Mouse (Mus musculus): Measurements from ENCODE around the gene Sh3kbp1.

Sh3kbp1 gene

DNA sequence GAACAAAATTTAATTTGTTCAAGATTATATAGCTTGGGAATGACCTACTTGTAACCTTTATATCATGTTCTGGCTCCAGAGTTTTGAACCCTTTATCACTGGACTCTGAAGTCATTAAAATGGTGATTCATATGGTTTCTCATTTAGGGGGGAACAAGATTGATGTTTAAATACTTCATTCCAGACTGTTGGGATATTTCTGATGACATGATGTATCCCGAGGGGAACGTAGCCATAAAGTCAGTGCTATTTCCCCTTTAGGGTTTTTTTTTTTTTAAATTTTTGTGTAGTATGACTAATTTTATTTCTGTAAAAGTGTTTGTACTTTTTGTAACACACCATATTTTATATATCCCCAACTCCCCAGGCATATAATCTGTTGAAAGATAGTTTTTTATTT is 212.7 kb downstream of the Sh3kbp1 start:
- DNase-seq: no peak

DNA sequence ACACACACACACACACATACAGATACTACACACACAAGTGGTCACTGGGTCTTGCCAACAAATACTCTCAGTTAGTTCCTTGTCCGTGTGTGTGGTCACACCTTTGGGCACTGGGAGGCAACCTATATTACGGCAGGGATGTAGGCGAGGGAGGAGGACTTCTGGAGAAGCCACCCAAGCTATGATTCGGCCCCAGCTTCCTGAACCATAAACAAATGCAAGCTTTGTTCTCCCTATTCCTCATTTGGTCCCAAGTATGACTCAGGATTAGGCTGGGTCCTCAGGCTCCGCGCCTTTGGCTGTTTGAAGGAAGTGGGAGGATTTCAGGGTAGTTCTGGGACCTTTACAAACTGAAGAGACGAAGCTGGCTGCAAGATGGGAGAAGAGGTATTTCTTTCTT is 213.2 kb downstream of the Sh3kbp1 start:
- DNase-seq: no peak

DNA sequence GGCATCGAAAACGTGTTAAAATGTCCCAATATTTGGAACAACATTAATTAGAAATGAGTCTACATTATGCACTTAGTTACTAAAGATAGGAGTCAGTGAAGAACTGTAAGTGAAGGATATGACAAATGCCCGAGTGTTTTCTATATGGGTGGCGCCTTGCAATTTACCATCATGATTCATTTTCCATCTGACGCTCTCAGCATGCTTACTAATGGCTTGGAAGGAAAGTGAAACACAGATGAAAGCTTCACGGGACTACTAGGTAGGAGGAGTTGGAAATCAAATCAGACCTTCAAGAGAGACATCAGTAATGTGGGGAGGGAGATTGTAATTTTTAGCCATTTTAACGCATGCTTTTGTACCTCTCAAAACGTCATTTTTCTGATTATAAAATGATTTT is 223.7 kb downstream of the Sh3kbp1 start:
- DNase-seq: no peak

DNA sequence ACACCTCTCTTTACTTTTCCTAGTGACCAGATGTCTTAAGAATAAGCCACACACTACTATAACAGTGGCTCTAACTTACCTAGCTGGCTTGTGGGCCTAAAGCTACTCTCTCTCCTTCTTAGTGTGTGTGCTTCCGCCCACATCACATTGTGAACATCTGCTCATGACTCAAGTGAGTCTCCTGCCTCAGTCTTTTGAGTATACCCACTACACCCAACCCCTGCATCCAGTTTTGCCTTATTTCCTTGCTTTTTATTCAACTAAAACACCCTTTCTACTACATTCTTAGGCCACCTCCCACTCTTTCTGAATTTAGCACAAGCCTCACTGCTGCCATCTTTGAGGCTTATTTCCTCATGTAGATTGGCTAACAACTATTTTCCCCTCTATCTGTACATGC is 229.8 kb downstream of the Sh3kbp1 start:
- DNase-seq: no peak

DNA sequence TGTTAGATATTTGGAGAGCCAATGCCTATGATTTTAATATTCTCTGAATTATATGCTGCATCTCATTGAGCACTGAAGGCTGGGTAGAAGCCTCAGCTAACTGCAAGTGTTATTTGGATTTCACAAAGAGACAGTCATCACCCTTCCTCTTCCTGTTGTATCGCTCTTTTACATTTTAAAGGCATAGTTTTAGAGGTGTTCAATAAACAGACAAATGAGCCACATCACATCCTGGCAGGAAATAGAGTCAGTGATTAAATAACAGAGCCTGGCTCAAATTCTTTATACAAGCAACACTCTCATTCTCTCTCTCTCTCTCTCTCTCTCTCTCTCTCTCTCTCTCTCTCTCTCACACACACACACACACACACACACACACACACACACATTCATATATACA is 231.1 kb downstream of the Sh3kbp1 start:
- no peak for DNase-seq

DNA sequence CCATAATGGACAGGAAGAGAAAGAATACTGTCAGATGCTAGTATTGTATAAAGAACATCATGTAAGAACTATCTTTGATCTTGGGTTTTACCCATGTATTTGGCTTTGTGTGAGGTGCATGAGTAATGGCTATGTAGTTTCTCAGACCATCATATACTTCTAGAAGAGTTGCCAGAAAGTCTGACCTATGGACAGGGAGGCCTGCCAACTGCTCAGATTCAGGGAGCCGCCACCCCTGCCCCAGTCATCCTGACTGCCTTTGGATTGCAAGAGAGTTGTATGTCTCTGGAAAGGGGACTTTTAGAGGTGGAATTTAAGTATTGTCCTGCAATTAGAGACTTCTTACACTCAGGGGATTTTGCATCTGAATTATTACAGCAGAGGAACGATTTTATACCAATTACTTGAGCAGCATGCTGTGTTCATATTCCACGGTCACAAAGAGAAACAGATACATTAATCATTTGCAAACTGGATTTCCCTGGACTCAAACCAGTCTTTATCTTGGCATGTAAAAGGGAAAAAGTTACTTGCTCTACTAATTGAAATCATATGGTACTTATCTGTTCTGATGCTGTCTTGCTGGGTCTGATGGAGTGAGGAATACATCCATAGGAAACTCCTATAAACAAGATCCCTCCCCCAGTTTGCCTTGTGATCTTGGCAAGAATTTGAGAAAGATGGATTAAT is 233.9 kb downstream of the Sh3kbp1 start:
- no peak for DNase-seq

DNA sequence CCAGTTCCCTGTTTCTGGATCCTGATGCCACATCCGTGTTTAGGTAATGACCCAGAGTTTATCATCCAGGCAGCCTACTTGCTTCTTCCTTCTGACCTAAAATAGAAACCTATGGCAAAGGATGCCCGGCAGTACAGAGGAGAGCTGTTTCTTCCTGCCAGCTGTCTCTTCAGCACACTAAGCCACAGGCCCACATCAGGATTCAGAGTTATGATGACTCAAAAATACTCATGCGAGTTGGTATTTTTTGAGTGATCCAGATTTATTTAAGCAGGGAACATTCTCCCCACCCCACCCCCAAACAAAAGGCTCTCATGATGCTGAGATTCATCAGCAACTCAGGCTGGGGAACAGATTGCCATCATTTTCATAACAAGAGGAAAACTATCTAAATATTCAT is 240.6 kb downstream of the Sh3kbp1 start:
- no peak for DNase-seq

DNA sequence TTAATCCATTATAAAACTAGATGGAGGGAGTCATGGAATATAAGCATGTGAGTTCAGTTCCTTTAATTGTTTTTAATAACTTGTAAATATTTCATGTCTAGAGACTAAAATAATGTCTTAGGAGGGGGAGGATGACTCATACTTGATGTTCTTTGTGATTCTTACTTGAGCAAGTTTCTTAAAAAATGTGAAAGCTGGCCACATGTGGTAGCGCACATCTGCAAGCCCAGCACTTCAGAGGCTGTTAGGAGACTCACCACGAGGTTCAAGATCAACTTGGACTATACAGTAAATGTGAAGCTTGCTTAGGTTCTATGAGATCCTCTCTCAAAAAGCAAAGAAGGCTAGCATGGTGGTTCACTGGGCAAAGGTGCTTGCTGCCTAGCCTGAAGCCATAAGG is 245.4 kb downstream of the Sh3kbp1 start:
- no peak for DNase-seq

DNA sequence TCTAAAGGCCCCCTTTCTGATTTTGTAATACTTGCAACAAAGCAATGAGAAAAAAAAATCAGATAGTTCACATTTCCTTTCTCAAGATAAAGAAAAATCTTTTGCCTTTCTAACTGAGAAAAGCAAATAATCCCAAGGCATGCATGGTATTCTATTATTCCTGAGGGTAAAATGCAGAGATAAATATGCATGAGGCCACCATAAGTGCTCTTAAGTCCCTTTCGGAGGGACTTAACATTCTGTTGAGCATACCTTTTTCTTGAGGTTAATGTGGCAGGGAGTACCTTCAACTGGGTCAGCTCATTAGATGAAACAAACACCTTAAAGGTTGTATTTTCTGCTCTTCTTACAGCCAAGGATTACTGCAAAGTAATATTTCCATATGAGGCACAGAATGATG is 250.7 kb downstream of the Sh3kbp1 start:
- no peak for DNase-seq

DNA sequence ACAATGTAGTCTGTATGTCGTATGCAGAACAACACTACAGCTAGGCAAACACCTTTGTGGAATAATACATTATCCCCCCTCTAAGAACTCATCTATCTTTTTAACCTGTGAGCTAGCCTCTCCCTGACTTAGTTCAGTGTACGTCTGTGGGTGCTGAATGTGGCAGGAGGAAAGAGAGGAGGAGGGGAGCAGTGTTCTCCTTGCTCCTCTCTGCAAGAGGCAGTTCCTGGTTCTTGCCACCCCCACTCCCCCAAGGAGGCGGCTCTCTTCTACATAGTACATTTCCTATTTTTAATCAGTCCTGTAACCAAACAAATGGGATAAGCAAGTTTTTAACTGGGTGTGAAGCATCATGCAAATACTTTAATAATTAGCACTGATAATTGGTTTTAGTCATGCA is 252.4 kb downstream of the Sh3kbp1 start:
- DNase-seq: no peak

DNA sequence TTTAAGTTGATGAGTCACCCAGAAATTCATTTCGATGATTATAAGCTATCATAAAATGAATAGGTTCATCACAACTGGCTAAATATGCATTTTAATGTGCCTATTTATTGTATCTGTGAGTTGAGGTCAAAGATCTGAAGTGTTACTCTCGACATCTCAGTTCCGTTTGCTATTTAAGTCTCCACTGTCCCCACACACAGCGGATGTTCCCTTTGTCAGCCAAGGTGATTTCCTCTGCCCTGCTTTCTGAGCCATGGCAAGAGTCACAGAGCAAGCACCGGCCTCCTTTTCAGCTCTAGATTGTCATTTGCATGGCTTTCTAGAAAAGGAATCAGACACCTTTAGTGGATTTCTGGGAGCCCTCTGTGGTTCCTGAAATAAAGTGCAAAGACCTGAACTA is 254.5 kb downstream of the Sh3kbp1 start:
- no peak for DNase-seq

DNA sequence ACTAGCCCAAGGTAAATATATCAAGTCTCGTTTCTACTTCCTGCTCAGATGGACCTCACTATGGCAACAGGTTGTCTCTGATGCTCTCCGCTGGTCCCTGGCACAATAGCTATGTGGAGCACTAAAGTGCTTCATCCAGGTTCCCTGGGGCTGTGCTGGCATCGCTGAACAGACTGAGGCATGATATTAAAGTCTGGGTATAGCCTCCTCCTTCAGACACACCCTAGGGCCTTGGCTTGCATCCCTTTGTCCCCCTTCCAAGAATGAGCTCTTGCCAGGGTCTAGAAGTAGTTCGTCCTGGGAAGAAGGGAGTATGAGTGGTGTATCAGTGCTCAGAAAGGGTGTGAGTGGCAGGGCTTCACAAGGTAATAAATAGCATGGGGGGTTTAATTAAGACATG is 269.5 kb downstream of the Sh3kbp1 start:
- DNase-seq: no peak

DNA sequence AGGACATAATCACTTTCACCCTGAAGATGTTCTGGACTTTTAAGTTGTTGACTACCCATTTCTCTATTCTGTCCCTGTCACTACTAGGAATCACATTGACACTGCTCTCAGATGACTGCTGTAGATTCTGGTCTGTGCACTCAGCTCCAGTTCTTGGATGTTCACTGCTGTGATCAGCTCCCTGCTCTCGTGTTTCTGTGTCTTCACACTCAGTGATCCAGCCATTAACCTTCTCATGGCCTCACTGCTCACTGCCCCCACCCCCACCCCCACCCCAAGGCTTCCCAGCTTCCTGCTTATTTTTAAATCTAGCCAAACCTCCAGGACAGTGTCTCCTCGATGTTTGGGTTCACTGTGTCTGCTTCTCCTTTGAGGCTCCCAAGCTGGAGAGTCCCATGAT is 271.0 kb downstream of the Sh3kbp1 start:
- no peak for DNase-seq

DNA sequence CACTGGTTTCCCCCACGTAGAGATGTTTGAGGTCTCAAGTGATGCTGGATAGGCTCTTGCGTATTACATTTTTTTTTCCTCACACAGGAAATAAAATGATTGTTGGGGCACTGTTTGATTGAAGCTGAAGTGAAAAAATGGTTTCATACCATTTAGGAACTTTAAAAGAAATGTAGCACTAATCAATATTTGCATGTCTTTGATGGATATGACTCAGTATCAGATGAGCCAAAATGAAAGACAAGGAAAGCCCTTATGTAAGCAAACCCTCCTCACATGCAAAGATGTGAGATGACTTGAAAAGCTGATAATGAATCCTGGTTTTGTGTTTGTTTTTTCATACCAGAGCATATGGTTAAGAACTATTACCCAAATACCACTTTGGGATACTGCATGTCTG is 272.0 kb downstream of the Sh3kbp1 start:
- DNase-seq: no peak

DNA sequence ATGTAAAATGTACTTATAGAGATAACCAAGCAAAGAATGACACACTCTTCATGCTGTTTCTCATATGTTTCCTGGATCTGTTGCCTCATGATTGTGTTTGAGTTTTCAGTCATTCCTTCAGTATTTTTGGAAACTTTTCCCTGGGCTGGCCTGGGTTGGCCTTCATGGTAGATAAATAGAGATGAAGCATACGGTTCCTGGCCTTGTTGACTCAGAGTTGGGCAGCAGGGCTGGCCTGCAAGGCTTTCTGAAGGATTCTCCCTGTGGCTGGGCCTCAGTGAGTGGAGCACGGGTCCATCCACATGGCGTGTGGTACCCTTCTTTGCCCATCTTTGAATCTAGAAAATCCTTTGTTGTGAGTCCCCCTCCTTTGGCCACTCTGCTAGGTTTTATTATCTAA is 276.3 kb downstream of the Sh3kbp1 start:
- DNase-seq: no peak

DNA sequence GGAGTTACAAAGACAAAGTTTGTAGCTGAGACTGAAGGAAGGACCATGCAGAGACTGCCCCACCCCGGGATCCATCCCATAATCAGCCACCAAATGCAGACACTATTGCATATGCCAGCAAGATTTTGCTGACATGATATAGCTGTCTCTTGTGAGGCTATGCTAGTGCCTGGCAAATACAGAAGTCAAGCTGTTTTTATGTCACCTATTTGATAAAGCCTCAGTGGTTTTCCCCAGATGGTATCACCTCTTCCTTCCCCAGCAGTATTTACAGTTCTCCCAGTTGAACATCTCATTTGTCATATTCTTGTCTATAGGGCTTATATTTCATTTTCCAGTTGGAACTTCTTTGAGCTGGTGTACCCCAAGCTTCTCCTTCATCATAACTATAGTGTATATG is 280.6 kb downstream of the Sh3kbp1 start:
- no peak for DNase-seq

DNA sequence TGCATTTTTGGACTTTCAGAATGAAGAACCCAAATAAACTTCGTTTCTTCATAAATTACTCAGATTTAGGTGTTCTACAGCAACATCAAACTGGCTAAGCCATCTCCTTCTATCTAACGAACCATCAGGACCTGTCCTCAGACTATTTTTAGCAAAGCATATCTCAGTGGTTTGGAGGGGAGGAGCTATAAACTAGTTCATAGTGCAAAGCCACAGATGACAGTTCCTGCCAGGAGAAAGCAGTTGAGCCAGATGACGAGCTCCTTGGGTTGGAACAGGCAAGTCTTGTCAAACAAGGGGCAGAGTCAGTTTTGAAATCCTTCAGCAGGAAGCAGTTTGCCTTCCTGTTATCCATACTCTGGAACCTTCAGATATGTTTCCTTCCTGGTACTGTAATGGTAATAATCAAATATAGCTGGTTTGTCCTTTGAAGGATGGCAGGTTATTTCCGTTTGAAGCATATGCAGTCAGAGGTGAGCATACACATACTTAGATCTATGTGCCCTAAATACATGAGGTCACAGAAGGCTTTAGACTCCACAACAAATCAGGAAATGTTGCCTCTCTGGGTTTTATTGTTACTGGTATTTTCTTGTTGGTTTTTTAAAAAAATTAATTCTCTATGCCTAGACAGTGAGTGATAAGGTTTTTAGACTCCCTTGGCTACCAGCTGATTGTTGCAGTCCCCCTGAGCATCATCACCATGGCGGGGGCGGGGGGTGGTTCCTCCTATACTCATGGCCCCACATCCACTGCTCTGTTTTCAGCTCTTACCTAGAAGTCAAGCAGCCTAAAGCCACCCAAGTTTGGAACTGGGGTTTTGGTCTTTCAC is 282.6 kb downstream of the Sh3kbp1 start:
- no peak for DNase-seq

DNA sequence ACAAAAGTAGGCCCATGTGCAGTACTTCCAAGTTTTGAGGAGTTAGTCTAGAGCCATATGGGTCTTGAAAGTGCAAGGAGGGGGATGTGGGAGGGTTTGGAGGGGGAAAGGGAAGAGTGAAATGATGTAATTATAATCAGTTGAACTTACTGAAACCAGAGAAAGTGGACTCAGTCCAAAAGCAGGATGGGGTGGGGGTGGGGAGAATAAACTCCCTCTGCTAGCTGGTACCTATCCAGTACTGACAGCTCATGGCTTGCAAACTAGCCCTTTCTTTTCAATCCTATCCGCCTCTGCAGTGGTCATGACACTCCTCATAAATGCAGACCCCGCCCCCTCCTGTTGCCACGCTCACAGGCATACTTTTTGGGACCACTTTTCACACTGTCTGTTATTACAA is 283.5 kb downstream of the Sh3kbp1 start:
- no peak for DNase-seq

DNA sequence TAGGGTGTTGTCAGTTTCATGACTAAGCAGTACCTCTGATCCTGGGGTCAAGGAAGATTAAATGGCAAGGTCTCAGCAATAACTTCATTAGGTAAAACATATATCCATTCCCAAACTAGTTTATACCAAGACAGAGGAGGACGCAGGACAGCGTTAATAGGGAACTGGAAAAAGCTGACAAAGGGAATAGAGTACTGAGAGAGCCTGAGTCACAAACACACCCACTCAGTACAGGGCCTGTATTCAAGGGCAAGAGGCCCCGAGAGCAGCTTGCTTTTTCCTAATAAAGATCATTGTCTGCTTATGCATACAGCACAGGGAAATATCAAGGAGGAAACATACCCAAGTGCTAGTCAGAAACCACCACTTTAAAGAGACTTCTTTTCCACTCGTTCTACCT is 284.5 kb downstream of the Sh3kbp1 start:
- no peak for DNase-seq

DNA sequence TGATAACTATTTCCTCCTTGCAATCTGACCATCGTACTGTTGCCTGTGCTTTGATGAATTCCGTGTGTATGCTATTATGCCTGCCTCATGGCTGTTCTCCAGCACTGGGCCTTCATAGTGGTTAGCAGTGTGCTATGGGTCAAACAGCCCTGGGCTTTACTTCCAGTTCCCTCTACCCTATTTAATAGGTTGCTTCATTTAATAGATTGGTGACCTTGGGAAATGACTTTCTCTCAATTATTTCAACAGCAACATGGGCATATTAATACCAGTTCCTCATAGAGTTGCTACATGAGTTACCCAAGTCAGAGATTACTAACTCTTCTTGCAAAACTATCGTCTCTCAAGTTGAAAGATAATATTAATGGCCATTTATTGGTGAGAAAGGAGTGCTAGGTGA is 285.0 kb downstream of the Sh3kbp1 start:
- DNase-seq: no peak

DNA sequence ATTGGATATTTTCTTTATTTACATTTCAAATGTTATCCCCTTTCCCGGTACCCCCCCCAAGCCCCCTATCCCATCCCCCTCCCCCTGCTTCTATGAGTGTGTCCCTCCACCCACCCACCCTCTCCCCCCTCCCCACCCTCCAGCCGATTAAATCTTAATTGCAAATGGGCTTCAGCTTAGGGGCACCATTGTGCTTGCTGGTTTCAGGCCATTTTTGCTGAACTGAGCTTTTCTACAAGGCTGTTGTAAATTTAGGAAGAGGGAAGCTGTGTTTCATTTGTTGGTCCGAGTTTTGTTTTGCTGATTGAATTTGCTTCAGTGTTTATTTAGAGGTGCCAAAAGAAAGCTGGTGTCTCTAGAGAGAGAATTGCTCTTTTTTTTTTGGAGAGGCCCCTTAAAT is 286.4 kb downstream of the Sh3kbp1 start:
- DNase-seq: no peak

DNA sequence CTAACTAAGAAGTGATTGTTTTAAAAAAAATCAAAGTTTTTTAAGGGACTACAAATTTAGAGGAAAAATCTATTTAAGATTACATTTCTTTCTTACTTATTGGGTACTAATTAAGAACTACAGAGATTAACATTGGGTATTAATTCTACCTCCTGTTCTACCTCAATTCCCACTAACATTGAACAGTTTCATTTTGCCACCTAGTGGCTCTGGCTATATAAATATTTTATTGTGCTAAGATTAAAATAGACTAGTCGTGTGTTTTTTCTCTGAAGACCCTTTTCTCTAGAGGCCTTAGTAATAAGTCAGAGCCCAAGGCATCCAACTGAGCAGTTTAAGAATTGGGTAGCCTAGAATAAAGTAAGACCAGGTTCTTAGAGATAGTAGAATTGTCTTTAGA is 288.1 kb downstream of the Sh3kbp1 start:
- no peak for DNase-seq

DNA sequence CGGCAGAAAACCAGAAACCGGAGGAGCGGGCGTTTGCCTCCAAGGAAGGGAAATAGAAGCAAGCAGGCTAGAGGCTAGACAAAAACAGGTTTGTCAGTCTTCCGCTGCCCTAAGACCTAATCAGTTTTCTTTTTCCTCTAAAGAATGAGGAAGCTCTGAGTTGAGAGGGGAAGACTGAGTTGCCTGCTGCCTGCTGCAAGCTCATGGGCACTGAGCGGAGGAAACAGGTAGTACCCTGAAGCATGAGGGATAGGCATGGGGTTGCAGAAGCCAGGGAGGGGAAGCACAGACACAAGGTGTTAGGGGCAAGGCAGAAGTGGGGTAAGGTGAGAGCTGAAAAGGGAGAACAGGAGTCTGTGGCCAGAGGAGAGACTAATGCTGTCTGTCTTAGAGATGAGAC is 297.7 kb downstream of the Sh3kbp1 start:
- no peak for DNase-seq

DNA sequence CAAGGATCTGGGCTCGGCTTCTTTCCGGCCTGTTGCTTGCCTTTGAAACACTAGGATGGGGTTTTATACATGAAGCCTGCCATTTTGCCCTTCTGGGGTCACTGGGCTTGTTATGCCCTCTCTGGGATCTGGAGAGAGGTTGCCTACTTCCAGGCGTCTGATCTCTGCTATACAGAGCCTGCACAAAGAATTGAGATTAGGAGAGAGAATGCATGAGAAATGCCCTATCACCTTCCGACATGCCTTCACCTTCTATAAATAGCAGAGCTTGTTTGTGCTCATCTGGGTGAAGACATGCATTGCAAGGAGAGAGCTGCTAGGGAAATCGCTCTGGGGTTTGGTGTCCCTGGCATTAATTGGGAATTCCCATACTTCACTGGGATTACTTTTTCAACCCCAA is 301.1 kb downstream of the Sh3kbp1 start:
- DNase-seq: no peak

DNA sequence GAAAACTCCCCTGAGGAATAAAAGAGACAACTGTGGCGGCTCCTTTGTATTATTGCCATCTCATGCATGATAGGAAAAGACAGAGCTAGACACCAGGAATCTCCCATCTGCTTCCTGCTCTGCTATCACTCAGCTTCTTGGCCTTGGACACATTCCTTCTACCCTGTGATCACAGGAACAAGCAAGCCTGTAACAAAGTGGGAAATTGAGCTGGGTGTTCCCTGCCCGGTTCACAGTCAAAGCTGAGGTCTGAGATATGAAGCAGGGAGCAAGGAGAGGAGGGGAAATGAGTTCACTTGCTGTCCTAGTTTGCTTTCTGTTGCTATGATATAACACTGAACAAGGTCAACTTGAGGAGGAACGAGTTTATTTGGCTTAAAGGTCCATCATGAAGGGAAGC is 301.8 kb downstream of the Sh3kbp1 start:
- DNase-seq: no peak

Measured in lung, adult 18-20 months (tissue).